Mouse (Mus musculus): Measurements from ENCODE around the gene 7530416G11Rik. TPM values are rescaled to one million over a fixed set of nuclear protein-coding genes. Genes with fewer than 3 reads are reported as not detected.

The 7530416G11Rik gene
- polyA plus RNA-seq, 1 experiment from 2014 or later, result not detected

DNA sequence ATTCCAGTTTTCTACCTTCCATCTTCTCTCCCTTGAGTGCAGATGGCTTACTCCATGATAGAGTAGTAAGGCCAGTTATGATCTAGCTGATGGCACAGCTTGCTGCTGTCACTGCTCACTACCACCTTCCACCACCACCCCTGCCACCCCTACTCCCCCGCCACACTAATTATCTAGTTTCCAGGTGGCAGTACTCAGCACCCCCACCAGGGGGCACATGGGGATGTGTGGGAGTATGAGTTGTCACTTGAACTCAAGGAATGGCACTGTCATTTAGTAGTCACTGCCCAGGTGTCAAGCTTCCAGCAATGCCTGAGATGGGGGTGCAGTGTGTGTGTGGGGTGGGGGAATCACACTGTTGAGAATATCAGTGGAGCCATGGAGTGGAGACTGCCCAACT, 25.4 kb downstream of the 7530416G11Rik start:
- Histone ChIP-seq H3K4me3 (no peak overlapping the region), H3K9me3 (no peaks in the 10 kb centered on the region), H3K27ac (no peak overlapping the region), H3K27me3 (no peaks in the 10 kb centered on the region), H3K9ac (no peak overlapping the region), H3K4me1 (peaks cover 38% of the 10 kb centered on the region), H3K4me2 (no peak overlapping the region), H3K36me3 (no peaks in the 10 kb centered on the region)
- WGBS, result 20% methylated on average over 1 of the region's 1 CpGs
- no peak for ATAC-seq (ENCODE audit: insufficient number of reproducible peaks, low FRiP score, low TSS enrichment, low read depth)

DNA sequence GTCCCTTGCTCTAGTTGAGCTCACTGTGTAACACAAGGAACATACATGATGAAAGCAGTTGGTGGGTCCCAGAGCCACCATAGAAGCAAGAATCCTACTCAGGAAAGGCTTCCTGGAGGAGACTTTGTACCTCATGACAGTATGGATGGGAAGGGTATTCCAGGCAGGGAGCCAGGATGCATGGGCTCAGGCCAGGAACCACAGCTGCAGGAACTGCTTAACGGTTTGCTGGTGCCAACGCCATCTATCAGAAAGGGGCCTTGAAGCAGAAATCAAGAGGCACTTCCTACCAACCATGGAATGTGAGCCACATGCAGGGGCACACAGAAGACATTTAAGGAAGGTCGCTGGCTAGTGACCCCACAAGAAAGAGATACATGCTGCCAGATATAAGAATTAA, 28.3 kb downstream of the 7530416G11Rik start:
- H3K27ac ChIP-seq, result no peak overlapping the region
- peaks cover 16% of the 10 kb centered on the region; the same call in 1 of the 2 replicates for H3K4me1 ChIP-seq
- peaks cover 5% of the 10 kb centered on the region; the same call in 1 of the 2 replicates for H3K36me3 ChIP-seq
- H3K4me2 ChIP-seq, result no peak overlapping the region
- no peaks in the 10 kb centered on the region for H3K9me3 ChIP-seq
- H3K9ac ChIP-seq, result no peak overlapping the region
- ATAC-seq (ENCODE audit: insufficient number of reproducible peaks, low FRiP score, low TSS enrichment, low read depth), result no peak
- whole genome bisulfite sequencing, result 60% methylated on average over 3 of the region's 3 CpGs
- H3K27me3 ChIP-seq, result no peaks in the 10 kb centered on the region
- H3K4me3 ChIP-seq, result no peak overlapping the region

DNA sequence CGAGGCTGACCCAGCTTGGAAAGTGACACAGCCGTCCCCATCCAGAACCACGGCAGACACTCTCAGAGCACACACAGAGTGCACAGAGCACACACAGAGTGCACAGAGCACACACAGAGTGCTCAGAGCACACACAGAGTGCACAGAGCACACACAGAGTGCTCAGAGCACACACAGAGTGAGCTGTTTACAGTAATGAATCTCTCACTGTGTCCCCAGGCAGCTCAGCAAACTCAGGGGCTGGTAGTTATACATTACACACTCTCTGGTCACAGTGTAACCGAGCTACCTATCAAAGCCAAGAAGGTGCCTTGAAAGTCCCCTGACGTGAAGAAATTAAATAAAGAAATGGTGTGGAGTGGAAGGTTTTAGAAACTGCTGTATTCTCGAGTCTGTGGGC, 33.6 kb downstream of the 7530416G11Rik start:
- no peak overlapping the region for H3K9ac ChIP-seq
- no peak overlapping the region for H3K27ac ChIP-seq
- no peaks in the 10 kb centered on the region for H3K27me3 ChIP-seq
- peaks cover 44% of the 10 kb centered on the region for H3K36me3 ChIP-seq
- ATAC-seq (ENCODE audit: insufficient number of reproducible peaks, low FRiP score, low TSS enrichment, low read depth), result no peak
- H3K9me3 ChIP-seq, result no peaks in the 10 kb centered on the region
- H3K4me3 ChIP-seq, result no peak overlapping the region
- no peak overlapping the region for H3K4me2 ChIP-seq
- H3K4me1 ChIP-seq, result no peaks in the 10 kb centered on the region
- WGBS, result 85% methylated on average over 6 of the region's 6 CpGs

DNA sequence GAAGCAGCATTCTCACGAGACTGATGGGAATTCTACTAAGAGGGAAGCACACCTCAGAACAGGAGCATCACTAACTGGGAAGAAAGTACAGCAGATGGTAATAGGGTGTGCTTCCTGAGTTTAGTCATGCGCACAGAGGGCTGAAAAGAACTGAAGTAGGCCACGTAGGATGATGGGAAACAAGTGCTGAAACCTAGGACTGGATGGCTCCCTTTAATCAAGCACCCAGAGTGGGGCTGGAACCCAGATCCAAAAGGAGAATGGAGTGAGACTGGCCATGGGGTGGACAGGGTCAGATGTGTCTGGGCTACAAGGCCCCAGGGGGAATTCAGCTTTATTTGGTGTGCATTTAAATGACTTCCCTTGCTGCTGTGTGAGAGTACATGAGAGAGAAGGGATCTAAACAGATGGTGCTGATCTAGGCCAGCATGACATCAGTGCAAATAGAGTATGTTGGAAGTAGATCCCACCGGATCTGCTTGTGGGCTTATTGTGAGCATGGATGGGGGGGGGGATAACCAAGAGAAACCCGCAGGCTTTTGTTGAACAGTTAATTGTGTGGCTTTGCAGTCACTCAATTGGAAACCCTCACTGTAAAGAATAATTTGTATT, 36.5 kb downstream of the 7530416G11Rik start:
- Histone ChIP-seq H3K27me3 (no peaks in the 10 kb centered on the region), H3K4me1 (no peaks in the 10 kb centered on the region), H3K27ac (no peak overlapping the region), H3K9ac (no peak overlapping the region), H3K9me3 (no peaks in the 10 kb centered on the region), H3K36me3 (peaks cover 68% of the 10 kb centered on the region), H3K4me2 (no peak overlapping the region), H3K4me3 (no peak overlapping the region)
- 91% methylated on average over 5 of the region's 5 CpGs for WGBS
- ATAC-seq (ENCODE audit: insufficient number of reproducible peaks, low FRiP score, low TSS enrichment, low read depth), result no peak

GRCm38 (mm10) chr15:85464823-85465565, 38.0 kb downstream of the 7530416G11Rik start:
- H3K4me3 ChIP-seq, result no peak overlapping the region
- peaks cover 77% of the 10 kb centered on the region for H3K36me3 ChIP-seq
- H3K27me3 ChIP-seq, result no peaks in the 10 kb centered on the region
- H3K4me1 ChIP-seq, result no peaks in the 10 kb centered on the region
- no peak overlapping the region for H3K27ac ChIP-seq
- ATAC-seq (ENCODE audit: insufficient number of reproducible peaks, low FRiP score, low TSS enrichment, low read depth), result no peak
- no peak overlapping the region for H3K9ac ChIP-seq
- no peaks in the 10 kb centered on the region for H3K9me3 ChIP-seq
- H3K4me2 ChIP-seq, result no peak overlapping the region
- WGBS, result 65% methylated on average over 10 of the region's 10 CpGs

DNA sequence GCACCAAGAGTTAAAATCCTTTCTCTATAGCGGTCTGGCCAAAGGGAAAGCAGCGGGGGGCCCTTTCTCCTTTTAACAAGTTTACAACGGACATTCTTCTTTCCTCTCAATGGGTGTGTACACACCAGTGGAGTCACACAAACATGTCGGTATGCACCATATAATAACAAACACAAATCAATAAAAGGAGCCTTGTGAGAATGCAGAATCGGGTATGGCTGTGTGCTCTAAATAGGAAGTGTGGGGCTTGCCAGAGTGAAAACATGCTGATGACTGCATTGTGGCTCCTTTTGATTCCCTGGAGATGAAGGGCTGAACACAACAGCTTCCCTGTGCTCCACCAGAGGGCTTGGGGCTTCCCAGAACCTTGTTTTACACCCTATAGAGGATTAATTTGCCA, 38.8 kb downstream of the 7530416G11Rik start:
- 15% methylated on average over 5 of the region's 5 CpGs for WGBS
- H3K36me3 ChIP-seq, result peaks cover 77% of the 10 kb centered on the region
- ATAC-seq (ENCODE audit: insufficient number of reproducible peaks, low FRiP score, low TSS enrichment, low read depth), result no peak
- H3K9me3 ChIP-seq, result no peaks in the 10 kb centered on the region
- H3K9ac ChIP-seq, result no peak overlapping the region
- no peaks in the 10 kb centered on the region for H3K4me1 ChIP-seq
- H3K27ac ChIP-seq, result no peak overlapping the region
- H3K4me3 ChIP-seq, result no peak overlapping the region
- no peaks in the 10 kb centered on the region for H3K27me3 ChIP-seq
- no peak overlapping the region for H3K4me2 ChIP-seq

DNA sequence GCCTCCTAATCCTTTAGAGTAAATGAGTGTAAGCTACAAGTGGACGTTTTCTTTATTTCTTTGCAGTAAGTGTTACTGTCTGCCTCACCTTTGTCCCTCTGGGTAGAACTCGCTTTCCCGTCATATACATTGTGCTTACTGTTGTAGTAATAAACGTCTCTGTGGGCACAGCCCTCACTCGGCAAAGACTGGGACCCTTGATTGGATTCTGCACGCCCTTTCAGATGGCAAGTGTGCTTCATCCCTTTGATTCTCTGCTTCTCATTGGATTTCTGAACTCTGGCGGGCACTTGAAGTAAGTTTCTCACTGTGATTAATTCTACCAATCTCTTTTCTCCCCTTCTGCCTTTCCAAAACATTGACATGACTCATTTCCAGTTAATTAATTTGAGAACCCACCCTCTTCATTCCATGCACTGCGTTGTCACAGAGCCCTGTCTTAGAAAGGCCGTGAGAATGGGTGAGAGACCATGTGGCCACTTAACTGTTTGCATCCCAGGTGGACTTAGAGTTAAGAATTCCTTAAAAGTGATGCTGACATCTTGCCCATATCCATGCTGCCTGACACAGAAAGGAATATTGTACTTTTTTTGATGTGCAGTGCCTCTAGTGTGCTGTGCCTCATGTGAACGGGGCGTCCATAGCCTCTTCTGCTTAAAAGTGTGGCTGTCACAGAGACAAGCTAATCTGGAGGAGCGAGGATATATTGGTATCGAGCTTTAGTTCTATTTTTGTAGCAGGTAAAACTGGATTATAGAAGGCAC, 39.8 kb downstream of the 7530416G11Rik start:
- H3K36me3 ChIP-seq, result peaks cover 75% of the 10 kb centered on the region
- no peaks in the 10 kb centered on the region for H3K9me3 ChIP-seq
- H3K27me3 ChIP-seq, result no peaks in the 10 kb centered on the region
- no peak overlapping the region for H3K27ac ChIP-seq
- H3K4me2 ChIP-seq, result no peak overlapping the region
- H3K4me3 ChIP-seq, result no peak overlapping the region
- no peak overlapping the region for H3K9ac ChIP-seq
- no peak for ATAC-seq (ENCODE audit: insufficient number of reproducible peaks, low FRiP score, low TSS enrichment, low read depth)
- 71% methylated on average over 13 of the region's 13 CpGs for WGBS
- no peaks in the 10 kb centered on the region for H3K4me1 ChIP-seq

- WGBS, result 86% methylated on average over 4 of the region's 4 CpGs
- Histone ChIP-seq H3K4me2 (no peak overlapping the region), H3K36me3 (peaks cover 68% of the 10 kb centered on the region), H3K27me3 (no peaks in the 10 kb centered on the region), H3K27ac (no peak overlapping the region), H3K4me1 (peaks cover 3% of the 10 kb centered on the region; the same call in 1 of the 2 replicates), H3K9ac (no peak overlapping the region), H3K4me3 (no peak overlapping the region), H3K9me3 (no peaks in the 10 kb centered on the region)
- no peak for ATAC-seq (ENCODE audit: insufficient number of reproducible peaks, low FRiP score, low TSS enrichment, low read depth)
These were observed 40.9 kb downstream of the 7530416G11Rik start for GRCm38 (mm10) chr15:85462138-85462537.

DNA sequence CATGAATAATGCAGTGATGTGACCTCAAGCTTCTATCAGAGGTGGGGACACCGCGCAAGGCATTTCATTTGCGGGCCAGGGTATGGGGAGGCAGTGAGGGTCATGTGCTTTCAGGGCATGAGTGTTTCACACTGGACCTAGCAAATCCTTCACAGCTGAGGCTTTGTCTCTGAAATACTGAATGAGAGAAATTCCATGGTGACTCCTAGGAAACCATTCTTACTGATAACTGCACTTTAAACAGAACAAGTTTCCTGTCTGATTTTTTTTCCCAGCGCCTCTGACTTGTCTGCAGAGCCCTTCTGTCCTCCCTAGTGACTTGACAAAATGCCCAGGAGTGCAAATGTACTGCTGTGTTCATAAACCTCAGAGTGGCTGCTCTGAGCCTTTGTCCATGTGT, 41.5 kb downstream of the 7530416G11Rik start:
- Histone ChIP-seq H3K9me3 (no peaks in the 10 kb centered on the region), H3K9ac (no peak overlapping the region), H3K4me3 (no peak overlapping the region), H3K4me2 (no peak overlapping the region), H3K36me3 (peaks cover 62% of the 10 kb centered on the region), H3K27ac (no peak overlapping the region), H3K27me3 (no peaks in the 10 kb centered on the region), H3K4me1 (peaks cover 3% of the 10 kb centered on the region; the same call in 1 of the 2 replicates)
- WGBS, result 92% methylated on average over 4 of the region's 4 CpGs
- ATAC-seq (ENCODE audit: insufficient number of reproducible peaks, low FRiP score, low TSS enrichment, low read depth), result no peak

GRCm38 (mm10) chr15:85458631-85459082, 44.4 kb downstream of the 7530416G11Rik start:
- 65% methylated on average over 4 of the region's 4 CpGs for WGBS
- Histone ChIP-seq H3K9me3 (no peaks in the 10 kb centered on the region), H3K4me3 (no peak overlapping the region), H3K27me3 (no peaks in the 10 kb centered on the region), H3K4me2 (no peak overlapping the region), H3K36me3 (peaks cover 59% of the 10 kb centered on the region), H3K4me1 (peaks cover 3% of the 10 kb centered on the region), H3K9ac (no peak overlapping the region), H3K27ac (no peak overlapping the region)
- ATAC-seq (ENCODE audit: insufficient number of reproducible peaks, low FRiP score, low TSS enrichment, low read depth), result no peak

GRCm38 (mm10) chr15:85457838-85458237, 45.2 kb downstream of the 7530416G11Rik start:
- Histone ChIP-seq H3K36me3 (peaks cover 51% of the 10 kb centered on the region), H3K9me3 (no peaks in the 10 kb centered on the region), H3K27me3 (no peaks in the 10 kb centered on the region), H3K4me1 (peaks cover 3% of the 10 kb centered on the region), H3K4me3 (no peak overlapping the region), H3K27ac (no peak overlapping the region), H3K9ac (no peak overlapping the region), H3K4me2 (no peak overlapping the region)
- no peak for ATAC-seq (ENCODE audit: insufficient number of reproducible peaks, low FRiP score, low TSS enrichment, low read depth)
- WGBS, result 50% methylated on average over 8 of the region's 8 CpGs

DNA sequence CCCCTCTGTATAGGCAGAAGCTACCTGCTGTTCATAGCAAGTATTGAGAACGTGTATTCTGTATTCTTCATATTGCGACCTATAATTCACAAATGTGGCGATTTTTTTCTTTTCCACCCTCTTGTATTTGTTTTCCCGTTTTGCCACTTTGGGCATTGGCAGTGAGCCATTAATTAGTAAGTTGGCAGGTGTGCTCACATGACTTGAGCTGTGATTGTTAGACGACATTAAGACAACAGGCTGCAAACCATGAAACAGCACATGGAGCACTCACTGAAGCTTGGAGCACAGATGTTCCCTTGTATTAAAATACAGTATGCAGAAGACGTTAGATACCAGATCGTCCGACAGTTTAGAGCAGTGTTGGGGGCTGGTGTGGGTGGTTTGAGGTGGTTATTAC, 46.1 kb downstream of the 7530416G11Rik start:
- no peaks in the 10 kb centered on the region for H3K9me3 ChIP-seq
- no peak overlapping the region for H3K9ac ChIP-seq
- H3K4me3 ChIP-seq, result no peak overlapping the region
- H3K4me1 ChIP-seq, result peaks cover 3% of the 10 kb centered on the region
- H3K4me2 ChIP-seq, result no peak overlapping the region
- no peak for ATAC-seq (ENCODE audit: insufficient number of reproducible peaks, low FRiP score, low TSS enrichment, low read depth)
- H3K27me3 ChIP-seq, result no peaks in the 10 kb centered on the region
- H3K27ac ChIP-seq, result no peak overlapping the region
- peaks cover 41% of the 10 kb centered on the region for H3K36me3 ChIP-seq
- WGBS, result 61% methylated on average over 8 of the region's 8 CpGs
